Mouse (Mus musculus) Muller cell, postnatal 12 days (primary cell): ENCODE results near the gene Ly75.

ENCODE experiments used
- DNase-seq: peaks from one replicate; pipeline ENCODE4 v3.0.0-alpha.2; 2015; ENCODE audit errors: inconsistent ontology term

The Ly75 gene

GRCm38 (mm10) chr2:60375126-60375525 is 8.0 kb downstream of the Ly75 start:
- DNase-seq = no peak

- no peak for DNase-seq
Observed at GRCm38 (mm10) chr2:60370188-60370587, 12.9 kb downstream of the Ly75 start.

- peak; percentile 45 for DNase-seq
Observed at GRCm38 (mm10) chr2:60369454-60369853, 13.6 kb downstream of the Ly75 start.

GRCm38 (mm10) chr2:60367871-60368270 is 15.2 kb downstream of the Ly75 start:
- DNase-seq = no peak

GRCm38 (mm10) chr2:60367204-60367603 is 15.9 kb downstream of the Ly75 start:
- DNase-seq = no peak

- no peak for DNase-seq
Observed at GRCm38 (mm10) chr2:60365820-60366610, 17.1 kb downstream of the Ly75 start.

GRCm38 (mm10) chr2:60365138-60365775 is 17.8 kb downstream of the Ly75 start:
- DNase-seq = no peak

- DNase-seq = no peak
Observed at GRCm38 (mm10) chr2:60362146-60362545, 21.0 kb downstream of the Ly75 start.

- no peak for DNase-seq
Observed at GRCm38 (mm10) chr2:60359796-60360195, 23.3 kb downstream of the Ly75 start.

- no peak for DNase-seq
Observed at GRCm38 (mm10) chr2:60355388-60355683, 27.8 kb downstream of the Ly75 start.

- no peak for DNase-seq
Observed at GRCm38 (mm10) chr2:60354541-60355387, 28.3 kb downstream of the Ly75 start.

- no peak for DNase-seq
Observed at GRCm38 (mm10) chr2:60352296-60352695, 30.8 kb downstream of the Ly75 start.

- no peak for DNase-seq
Observed at GRCm38 (mm10) chr2:60351781-60352180, 31.3 kb downstream of the Ly75 start.

- DNase-seq = no peak
Observed at GRCm38 (mm10) chr2:60347875-60348274, 35.2 kb downstream of the Ly75 start.

GRCm38 (mm10) chr2:60346531-60346930 is 36.6 kb downstream of the Ly75 start:
- no peak for DNase-seq

- DNase-seq = no peak
Observed at GRCm38 (mm10) chr2:60345717-60346116, 37.4 kb downstream of the Ly75 start.

- DNase-seq = no peak
Observed at GRCm38 (mm10) chr2:60343607-60344289, 39.4 kb downstream of the Ly75 start.

GRCm38 (mm10) chr2:60342107-60342880 is 40.8 kb downstream of the Ly75 start:
- DNase-seq = no peak

- peak; percentile 69 for DNase-seq
Observed at GRCm38 (mm10) chr2:60337937-60338336, 45.2 kb downstream of the Ly75 start.

- DNase-seq = no peak
Observed at GRCm38 (mm10) chr2:60328641-60329040, 54.5 kb downstream of the Ly75 start.

- DNase-seq = no peak
Observed at GRCm38 (mm10) chr2:60327581-60327980, 55.5 kb downstream of the Ly75 start.
